Mouse (Mus musculus) layer of hippocampus, adult 9-11 months (tissue): ENCODE data around the gene Cdc42se1.

Experiments
- DNase-seq: peaks from one replicate; pipeline ENCODE4 v3.0.0; 2022

The Cdc42se1 gene

DNA sequence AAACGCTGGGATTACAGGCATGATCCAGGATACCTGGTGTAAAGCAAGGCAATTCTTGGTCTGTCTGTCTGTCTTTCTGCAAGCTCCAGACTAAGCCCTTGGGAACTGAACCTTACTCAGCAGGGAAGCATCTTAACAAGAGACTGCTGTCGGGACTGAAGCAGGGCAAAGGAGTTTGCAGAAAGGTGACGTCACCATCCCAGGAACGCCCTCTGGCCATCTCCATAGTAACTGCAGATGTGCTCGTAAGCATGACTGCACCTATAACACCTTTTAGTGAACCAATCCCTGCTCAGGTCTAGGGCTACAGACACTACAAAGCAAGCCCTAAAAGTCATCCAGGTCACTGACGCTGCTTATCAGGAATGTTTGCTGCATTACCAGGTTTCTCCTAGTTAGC lies 4.2 kb upstream of the Cdc42se1 start:
- no peak for DNase-seq

DNA sequence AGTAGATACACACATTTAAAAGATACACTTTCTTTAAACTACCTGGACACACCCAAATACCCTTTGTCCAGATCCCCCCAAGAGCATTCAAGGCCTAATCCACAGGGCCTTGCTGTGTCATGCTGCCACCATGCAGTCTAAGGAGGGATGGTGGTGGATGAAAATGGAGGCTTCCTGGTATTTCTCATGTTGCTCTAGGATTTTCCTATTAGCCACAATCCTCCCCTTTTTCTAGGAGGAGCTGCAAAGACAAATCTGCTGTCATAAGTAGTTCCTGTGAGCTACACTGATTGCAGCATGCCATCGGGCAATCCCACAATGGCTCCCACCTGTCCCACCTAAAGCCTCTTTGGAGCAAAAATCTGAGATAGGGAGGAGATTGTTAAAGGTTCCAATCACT lies 1.3 kb upstream of the Cdc42se1 start:
- DNase-seq = no peak

DNA sequence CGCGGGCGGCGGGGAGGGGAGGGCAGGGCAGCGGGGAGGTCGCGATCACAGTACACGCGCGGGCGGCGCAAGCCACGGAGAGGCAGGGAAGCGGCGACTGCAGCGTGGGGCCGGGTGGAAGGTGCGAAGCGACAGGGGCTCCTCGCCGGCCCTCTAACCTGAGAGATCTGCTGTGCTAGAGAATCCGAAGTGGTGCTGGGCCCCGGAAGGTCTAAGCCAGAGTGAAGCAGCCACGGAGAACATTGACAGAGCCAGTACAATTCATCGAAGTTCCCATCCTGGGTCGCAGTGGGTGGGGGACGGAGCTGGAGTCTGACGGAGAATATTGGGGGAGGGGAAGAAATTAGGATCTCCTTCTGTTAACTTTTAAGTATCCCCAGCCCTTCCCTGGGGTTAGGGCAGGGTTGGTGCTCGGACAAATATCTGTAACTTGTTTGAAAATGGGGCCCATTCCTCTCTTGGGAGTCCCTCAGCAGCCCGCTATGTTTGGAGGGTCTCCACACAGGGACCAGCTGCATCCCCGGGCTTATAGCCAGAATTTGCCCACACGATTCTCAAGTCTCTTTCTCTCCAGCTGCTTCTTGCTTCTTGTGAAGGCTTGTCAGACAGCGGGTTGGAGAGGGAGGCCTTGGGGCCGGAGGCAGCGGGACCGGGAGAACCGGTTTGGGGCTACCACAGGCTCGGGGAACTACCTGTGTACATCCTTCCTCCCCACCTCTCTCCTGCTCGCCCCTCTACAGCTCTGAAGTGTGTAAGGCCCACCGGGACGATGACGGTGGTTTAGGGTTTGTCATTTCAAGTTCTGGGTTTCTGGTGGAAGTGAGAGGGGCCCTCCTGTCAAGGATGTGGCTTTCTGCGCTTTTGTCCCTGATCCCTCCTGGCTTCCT lies 605 bp downstream of the Cdc42se1 start:
- peak; percentile 60 for DNase-seq

DNA sequence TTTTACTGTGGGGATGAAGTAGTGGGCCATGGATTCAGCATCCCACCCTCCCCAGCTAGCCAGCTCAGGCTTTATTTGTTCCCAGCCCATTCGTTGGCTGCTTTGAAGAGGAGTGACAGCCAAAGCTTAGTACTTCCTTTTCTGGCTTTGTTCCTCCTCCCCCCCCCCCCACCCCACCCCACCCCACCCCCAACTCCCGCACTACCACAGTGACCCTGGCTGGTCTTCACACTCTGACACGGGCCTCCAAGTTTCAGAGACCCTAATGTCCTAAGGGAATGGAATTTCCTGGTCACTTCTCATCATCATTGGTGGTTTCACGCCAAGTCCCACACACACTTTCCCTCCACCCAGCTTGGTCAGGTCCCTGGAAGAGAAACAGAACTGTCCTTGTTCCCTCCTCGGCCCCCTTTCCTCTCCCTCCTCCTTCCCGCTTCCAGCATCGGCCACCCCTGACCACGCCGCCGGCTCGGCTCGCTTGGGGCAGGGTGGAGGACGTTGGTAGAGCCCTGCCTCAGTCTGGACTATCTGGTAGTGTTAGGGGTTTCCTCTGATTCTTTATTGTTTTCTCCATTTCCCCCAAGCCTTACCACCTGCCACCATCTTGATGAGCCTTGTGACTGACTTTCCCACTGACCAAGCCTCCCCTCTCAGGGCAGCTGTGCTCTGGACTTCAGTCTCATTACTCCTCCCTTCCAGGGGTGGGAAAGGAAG lies 1.4 kb downstream of the Cdc42se1 start:
- DNase-seq = peak; percentile 76

DNA sequence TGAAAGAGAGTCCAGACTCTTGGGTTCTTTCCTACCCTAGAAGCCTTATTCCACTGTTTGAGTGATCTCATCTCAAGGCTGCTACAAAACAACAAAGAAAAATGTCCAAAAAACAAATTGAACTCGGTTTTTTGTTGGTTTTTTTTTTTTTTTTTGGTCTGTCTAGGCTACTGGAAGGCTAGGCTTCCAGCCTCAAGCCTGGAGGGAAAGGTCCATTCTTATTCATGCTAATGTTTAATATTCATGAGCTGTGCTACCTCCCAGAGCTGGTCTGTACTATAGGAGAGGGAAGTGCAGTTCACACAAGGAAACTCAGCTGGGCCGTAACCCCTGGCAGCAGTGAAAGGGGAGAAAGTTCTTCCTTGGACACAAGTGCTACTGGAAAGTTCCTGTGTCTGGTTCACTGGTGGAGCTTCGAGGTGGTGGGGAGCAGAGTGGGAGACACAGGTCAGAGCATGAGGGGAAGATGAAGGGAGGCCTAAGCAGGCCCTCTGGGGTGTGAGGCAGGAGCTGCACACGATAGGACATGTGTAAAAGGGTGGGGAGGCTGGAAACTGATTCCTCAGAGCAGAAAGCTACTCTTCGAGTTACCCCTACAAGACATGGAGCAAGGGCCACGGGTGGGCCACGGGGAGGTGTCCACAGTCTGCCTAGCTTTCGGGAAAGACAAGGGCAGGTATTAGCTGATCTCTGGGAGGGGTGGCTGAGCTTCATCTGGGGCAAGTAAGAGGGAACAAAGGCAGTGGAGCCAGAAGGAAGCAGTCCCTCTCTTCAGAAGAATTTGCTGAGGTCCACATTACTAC lies 2.2 kb downstream of the Cdc42se1 start:
- no peak for DNase-seq

DNA sequence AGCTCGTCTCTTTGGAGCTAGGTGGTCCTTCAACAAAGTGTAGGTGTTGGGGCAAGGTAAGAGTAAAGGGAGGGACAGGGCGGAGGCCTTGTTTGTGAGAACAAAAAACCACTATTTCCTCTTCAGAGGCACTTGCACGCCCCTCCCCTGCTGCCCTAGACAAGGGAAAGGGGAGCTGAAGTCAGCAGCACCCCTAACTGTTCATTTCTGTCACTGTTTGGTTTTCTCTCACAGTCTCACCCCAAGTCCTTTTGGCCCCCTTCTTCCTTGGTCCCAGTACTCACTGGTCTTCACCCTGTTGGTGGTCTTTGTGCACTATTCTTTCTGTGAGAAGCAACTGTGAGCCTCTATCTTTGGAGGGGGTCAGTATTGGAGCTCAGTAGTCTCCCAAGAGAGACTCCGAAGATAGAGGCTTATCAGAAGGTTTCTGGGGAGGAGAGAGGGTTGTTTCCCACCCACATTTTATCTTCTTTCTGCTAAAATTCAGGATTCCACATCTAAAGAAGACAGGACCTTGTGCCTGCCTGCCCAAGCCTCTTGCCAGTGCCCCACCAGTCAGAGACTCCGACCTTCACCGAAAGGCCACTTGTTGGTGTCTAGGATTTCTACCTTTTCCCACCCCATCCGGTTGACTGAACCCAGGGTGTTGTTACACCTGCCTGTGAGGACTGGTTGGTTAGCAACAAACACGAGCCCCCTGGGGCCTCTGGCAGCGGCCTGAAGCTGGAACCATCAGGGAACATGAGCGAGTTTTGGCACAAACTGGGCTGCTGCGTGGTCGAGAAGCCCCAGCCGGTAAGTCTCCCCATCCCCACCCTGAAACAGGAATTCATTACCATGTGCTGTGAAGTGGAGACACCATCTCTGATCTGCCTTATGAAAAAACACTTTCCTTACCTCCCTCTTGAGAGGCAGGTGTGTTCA lies 3.0 kb downstream of the Cdc42se1 start, which contains the start of gene Mllt11:
Mllt11 (minus strand) TSS at position 874 of the 924 bp plus-strand sequence.
- DNase-seq = no peak

DNA sequence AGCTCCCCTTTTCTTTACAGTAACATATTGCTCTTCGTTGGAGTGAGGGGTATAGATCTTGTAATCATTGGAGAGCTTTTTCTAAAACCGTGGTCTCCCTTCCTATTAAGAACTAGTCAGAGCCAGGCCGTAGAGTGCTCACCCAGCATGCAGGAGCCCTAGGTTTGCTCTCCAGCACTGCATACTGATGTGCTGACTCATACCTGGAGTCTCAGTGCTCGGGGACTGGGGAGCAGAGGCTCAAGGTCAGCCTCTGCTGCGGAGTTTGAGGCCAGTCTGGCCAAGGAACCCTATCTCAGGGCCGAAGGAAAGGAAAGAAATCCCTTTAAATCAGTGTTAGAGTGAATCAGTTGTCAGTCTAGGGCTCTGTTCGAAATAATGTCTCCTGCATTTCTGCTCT lies 4.2 kb downstream of the Cdc42se1 start:
- DNase-seq = no peak

DNA sequence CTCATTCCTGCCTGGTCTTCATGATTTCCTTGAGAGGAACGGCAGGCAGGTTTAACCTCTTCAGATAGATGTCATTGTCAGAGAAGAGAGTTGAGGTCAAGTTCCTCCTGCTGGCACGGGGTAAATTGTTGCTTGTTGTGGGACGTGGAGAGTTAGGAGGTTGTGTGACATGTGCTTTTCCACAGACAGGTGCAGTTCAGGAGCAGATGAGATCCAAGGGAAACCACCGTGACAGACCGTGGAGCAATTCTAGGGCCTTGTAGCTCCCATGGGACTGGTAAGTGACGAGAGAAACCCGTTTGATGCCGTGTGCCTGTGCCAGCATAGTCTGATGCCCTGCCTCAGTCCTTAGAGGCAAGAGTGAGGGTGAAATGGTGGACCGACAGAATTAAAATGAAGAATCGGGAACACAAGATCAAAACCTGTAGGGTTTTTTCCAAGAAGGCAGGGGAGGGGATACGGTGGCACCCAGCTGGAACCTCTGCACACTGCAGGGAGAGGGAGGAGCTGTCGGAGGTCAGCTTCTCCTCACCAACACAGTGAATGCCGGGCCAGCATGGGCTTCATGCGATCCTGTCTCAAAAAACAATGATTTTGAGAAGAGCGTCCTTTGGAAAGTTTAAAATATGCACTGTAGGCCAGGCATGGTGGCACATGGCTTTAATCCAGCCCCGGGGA lies 4.9 kb downstream of the Cdc42se1 start:
- no peak for DNase-seq

DNA sequence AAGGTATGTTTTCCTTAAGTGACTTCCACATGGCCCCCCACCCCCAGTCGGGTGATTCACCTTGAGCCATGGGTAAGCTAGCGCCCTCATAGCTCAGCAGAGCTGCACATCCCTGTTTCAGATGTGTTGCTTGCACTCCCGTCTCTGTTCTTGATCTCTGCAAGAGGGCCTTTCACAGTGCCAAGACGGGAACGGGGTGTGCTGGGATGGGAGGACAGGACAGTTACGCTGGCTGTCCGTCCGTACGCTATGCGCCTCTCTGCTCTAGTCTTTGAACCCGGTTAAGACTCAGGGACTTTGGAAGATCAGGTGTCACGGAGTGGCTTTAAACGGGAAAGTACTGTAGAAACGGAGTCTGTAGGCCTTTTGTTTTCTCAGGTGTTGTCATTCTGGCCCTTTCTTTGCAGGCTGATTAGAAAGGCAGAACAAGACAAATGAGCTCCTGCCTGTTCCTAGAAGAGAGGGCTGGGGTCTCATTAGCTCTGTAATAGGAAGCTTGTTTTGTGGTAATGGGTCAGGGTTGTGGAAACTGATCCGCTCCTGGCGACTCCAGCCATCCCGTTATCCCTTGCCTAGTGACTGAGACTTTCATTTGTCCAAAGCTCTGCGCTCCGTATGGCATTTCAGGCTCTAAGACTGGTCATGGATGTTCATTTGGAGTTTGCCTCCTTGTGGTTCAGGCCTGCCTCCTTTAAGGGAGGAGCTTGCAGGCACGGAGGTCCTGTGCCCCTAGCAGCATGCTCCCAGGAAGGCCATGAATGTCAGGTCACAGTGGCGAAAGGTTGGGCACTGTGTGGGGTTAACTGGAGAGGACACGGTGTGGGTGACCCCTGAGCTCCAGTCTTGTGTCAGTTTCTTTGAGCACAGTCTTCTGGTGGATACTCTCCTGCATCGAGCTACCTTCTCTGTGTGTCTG lies 7.1 kb downstream of the Cdc42se1 start:
- no peak for DNase-seq

DNA sequence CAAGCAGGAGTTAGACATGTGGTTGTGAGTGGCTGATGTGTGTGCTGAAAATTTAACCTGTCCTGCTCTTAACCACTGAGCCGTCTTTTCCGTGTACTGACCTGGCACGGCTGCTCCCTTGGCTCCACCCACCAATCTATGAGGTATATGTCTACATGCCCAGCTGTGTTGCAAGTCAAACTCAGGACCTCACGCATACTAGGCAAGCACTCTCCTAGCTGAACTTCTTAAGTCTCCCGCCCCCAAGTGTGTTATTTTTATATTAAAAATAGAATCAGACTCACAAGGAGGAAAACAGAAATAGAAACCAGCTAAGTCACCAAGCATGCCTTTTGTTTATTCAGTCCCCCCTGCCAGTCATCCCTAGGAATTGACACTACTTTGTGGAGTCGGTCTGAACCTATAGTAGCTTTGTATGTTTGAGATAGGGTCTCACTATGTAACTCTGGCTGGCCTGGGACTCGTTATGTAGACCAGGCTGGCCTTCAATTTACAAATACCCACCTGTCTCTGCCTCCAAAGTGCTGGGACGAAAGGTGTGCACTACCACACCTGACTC lies 9.1 kb downstream of the Cdc42se1 start:
- DNase-seq = no peak

DNA sequence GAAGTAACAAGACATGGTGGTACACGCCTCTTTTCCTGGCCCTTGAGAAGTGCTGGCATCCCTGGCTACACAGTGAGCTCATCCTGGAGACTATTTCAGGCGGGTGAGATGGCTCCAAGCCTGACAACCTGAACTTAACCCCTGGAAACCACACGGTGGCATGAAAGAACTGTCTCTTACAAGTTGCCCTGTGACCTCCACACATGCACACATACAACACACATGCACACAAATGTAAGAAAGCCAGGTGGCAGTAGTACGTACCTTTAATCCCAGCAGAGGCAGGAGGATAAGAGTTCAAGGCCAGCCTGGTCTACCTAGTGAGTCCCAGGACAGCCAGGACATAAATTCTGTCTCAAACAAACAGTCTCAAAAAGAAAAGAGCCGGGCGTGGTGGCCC lies 10.5 kb downstream of the Cdc42se1 start:
- DNase-seq = no peak

DNA sequence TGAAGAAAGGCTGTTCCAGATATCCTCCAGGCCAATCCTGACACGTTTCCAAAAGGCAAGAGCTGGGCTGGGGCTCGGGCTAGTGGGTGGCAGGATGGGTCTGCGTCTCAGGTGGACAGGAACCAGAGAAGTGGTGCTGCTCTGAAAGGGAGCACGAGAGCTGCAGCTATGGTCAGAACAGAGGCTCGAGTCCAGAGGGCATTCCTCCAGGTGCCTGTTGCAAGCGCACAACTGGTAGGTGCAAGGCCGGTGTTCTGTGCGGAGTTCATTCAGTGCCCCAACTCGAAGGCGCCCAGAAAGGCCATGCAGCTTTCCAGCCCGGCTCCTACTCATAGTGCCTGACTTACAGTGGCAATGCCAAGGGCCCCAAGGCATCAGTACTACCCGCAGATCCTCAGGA lies 11.4 kb downstream of the Cdc42se1 start:
- DNase-seq = no peak

DNA sequence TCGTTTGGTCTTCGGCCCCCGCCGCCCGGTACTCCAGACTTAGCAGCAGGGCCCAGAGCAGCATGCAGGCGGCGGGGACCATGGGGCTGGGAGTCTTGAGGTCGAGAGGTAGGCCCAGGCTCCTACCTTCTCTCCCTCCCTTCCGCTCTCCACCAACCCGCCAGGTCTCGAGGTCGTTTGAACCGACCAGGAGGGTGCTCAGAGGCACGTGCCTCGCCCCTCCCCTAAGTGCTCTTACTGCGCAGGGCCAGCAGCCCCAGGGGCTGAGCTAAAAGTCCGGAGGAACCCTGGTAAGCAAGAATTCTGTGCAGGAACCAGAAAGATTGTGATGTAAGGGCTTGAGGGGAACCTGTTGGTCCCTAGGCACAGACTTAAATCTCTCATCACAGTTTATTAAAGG lies 12.4 kb downstream of the Cdc42se1 start:
- no peak for DNase-seq

DNA sequence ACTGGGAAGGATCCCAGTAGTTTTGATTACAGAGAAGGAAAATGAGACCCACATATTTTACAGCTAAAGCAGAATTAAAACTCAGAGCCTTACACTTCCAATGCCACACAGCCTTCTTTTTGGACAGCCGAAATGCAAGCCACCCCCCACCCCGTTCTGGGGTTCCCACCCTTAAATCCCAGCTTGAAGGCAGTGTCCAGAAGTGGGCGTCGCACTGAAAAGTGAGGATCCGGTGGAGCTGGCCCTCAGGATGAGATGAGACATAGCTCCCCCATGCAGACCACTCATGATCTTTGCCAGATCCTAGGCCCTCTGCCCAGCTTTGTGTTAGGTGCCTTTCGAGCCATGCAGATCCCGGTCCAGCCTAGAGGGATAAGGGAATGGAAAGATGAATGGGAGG lies 13.0 kb downstream of the Cdc42se1 start, which contains the start of gene Gm128:
Gm128 (minus strand) TSS at position 101 of the 400 bp plus-strand sequence.
- DNase-seq = no peak

DNA sequence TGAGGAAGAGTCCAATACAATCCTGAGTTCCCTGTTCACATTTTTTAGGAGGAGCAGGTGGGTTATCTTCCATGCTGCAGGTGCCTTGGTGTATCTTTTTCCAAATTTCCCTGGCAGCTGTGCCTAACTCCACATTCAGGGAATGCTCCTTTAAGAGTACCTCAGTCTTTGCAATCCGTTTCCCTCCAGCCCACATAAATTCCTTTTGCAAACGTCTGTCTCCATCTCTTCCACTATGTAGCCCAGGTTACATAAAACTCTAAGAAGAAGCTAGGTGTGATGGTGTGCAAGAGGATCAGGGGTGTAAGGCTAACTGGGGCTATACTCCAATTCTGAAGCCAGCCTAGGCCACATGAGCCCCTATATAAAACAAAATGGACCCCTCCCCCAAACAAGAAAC lies 14.6 kb downstream of the Cdc42se1 start:
- DNase-seq = no peak

DNA sequence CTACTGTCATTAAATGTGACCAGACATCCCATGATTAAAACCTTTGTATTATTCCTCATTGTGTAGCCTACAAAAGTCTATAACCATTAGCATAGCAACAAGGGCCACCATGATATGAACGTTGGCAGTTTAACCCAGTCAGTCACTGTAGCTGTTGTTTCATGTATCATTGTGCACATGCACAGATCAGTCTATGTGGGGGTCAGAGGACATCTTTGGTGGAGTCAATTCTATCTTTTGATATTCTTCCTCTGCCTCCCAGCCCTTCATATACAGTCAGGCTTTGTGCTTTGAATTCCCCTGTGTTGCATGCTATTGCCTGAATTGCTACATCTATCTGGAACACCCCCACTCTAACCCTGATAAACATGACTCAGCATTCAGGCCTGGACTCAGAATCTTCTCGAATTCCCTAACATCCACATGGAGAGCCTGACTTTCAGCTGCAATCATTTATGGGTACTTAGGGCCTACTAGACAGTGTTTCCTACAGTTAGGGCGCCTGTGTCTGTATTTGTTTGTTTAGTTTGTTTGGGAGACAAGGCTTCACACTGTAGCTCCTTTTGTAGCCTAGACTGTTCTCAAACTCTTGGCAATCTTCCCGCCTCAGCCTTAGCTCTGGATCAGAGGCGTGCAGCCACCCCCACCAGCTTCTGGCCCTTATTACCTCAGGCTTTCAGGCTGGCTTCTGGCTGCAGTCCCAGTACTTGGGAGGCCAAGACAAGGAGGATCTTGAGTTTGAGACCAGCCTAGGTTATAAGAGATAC lies 18.1 kb downstream of the Cdc42se1 start:
- DNase-seq = peak; percentile 71

DNA sequence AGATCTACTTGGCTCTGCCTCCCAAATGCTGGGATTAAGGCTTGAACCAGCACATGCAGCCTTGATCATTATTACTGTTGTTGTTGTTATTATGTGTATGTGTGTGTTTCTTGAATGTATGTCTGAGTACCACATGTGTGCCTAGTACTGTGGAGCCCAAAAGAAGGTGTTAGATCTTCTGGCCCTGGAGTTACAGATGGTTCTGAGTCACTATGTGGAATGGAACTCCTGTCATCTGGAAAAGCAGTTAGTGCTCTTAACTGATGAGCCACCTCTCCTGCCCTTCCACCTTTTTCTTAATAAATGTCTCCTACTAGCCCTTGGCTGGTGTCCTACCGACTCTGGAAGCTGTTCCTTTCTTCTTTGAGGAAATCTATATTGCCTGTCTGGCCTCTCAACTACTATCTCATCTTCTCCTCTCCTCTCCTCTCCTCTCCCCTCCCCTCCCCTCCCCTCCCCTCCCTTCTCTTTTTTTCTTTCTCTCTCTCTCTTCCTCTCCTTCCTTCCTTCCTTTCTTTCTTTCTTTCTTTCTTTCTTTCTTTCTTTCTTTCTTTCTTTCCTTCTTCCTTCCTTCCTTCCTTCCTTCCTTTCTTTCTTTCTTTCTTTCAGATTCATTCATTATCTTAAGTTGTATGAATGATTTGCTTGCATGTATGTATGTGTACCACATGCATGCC lies 19.3 kb downstream of the Cdc42se1 start:
- no peak for DNase-seq

DNA sequence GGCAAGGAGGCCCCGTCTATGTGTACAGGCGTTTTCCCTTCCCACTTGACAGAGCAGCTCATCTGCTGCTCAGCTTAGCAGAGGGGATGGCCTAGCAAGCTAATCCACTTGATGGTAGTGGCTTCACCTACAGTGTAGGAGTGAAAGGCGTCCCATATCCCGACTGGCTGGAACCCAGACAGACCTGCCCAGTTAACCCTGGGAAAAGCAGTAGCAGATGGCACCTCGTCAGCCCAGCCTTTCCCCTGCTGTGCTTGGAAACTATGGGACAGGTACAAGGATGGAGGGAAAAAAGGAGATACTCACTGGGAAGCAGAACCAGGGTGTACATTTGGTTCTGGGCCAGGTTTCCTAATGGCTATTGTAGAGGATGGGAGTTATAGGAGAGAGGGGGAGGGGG lies 21.8 kb downstream of the Cdc42se1 start:
- DNase-seq = no peak
